Mouse (Mus musculus): ENCODE data around the gene Igf1.

Gene Igf1

DNA sequence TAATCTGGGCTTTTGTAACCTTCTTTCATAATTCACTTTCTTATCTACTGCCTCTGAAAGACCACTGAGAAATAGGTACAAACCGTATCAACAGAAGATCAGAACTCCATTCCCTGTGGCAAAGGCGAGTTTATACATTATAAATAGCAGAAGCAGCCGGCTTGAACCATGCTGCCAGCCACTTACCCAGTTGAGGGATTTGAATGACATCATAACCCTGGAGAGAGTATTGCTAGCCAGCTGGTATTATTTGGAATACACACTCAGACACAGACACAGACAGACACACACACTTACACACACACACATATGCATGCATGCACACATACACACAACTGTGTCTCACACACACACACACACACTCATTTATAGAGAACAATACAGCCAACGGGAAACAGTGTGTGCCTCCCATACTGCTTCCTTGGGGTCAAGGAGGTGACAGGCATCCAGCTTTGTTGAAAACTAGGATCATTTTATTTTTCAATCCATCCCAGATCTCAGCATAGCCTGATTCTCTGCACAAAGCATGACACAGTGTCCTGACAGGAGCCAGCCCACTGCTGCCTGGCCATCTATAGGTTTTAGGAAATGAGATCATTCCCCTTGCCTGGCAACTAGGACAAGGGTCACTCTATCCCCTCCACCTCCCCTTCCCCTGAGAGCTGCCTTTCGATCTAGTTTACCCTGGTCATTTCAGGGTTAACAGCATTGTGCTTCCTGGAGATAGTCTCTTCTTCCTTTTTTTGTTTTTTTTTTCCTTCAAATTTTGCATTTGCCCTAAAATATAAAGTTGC, at the start of gene Igf1:
Igf1 (plus strand) TSS at position 253 of the 794 bp plus-strand sequence.
- DNase-seq (ENCODE audit: low spot score in 2 of 2) = no peak

DNA sequence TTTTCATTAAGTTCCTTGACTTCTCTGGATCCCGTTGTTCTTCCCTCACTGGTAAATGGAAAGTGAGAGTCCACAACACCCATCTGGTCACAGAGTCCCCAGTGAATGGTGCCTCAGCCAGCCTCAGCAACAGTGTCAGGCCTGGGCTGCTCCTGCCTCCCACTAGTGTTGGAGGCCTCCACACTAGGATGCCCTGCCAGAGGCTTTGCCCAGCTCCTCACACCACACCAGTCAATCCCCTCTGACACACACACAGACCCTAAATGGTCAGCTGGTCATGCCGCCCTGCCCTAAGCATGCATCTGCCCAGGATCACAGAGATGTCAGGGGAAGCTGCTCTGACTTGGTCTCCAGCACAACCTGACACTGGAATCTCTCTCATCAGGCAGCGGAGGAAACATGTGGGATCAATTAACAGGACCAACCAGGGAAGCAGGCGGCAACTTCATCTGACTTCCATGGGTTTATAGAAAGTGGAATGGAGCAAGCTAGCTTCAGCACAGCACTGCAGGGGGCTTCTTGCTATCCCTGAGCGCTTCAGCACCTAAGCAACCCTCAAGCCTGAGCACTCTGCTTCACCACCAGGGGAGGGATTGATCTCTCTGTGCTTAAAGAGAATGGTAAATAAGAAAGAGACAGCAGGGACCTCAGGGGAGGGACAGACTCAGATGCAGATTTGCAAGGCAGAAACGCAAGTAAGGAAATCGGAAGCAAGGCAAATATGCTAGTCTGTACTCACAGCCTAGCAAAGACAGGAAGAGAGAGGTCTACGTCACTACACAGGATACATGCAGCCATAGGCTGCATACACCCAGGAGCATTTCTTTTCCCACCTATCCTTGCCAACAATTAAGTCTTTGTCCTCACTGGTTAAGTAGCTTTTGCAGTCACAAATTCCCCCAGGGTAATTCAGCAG, 45.6 kb upstream of the Igf1 start:
- no peak for DNase-seq (ENCODE audit: low spot score in 2 of 2)

DNA sequence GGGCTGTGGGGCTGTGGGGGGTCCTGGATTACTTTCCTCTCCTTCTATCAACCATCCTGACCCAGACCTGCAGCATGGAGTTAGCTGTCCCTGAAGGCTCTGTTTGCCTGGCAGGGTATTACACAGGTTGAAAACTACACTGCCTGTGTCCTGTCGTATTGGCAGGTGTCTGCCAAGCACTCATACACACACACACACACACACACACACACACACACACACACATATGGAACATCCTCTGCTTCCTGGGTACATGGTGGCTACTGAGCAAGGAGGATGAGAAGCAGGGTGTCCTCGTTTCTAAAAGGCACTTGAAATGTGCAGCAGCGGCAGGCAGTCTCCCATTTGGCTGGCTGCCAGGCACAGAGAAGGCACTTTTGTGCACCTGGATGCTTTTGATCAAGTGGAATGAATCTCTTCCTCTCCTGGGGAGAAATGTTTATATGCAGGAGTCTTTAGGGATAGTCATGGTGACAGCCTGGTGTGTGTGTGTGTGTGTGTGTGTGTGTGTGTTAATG, 44.9 kb upstream of the Igf1 start:
- DNase-seq (ENCODE audit: low spot score in 2 of 2) = no peak

GRCm38 (mm10) chr10:87816861-87817260, 41.2 kb upstream of the Igf1 start:
- no peak for DNase-seq (ENCODE audit: low spot score in 2 of 2)

- no peak for DNase-seq (ENCODE audit: low spot score in 2 of 2)
Measured at GRCm38 (mm10) chr10:87817786-87818185, 40.3 kb upstream of the Igf1 start.

- DNase-seq (ENCODE audit: low spot score in 2 of 2) = no peak
Measured at GRCm38 (mm10) chr10:87821906-87822305, 36.2 kb upstream of the Igf1 start.

DNA sequence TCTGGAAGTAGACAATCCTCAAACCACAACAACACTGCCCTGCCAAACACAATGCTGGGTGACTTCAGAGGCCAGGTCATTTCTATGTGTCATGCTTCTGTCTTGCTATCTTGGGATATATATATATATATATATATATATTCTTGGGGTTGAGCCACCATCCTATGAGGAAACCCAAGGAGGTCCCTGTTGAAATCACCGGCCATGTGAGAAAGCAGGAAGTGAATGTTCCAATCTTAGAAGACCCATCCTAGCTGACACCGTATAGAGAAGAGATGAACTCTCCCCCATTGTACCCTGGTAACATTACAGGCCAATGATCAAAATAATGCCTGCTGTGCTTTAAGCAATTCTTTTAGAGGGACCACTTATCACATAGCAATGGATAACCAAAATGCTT, 28.1 kb upstream of the Igf1 start:
- no peak for DNase-seq (ENCODE audit: low spot score in 2 of 2)

GRCm38 (mm10) chr10:87830639-87831038, 27.4 kb upstream of the Igf1 start:
- DNase-seq (ENCODE audit: low spot score in 2 of 2) = no peak

DNA sequence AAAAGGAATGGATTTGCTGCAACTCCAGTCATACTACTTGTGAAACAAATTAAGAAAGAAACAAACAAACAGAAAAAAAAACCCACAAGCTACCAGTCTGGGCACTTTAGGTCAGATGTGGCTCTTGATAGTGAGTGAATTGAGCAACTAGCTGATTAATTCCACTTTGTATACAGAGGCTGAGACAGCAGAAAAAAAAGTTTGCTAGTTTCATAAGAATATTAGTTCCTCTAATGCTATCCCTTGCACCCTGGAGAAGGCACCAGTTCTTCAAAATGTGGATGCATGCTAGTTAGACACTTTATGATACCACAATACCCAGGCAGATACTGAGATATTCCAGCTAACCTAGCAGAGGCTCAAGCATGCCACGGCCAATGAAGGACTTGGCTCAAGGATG, 26.0 kb upstream of the Igf1 start:
- DNase-seq (ENCODE audit: low spot score in 2 of 2) = no peak

DNA sequence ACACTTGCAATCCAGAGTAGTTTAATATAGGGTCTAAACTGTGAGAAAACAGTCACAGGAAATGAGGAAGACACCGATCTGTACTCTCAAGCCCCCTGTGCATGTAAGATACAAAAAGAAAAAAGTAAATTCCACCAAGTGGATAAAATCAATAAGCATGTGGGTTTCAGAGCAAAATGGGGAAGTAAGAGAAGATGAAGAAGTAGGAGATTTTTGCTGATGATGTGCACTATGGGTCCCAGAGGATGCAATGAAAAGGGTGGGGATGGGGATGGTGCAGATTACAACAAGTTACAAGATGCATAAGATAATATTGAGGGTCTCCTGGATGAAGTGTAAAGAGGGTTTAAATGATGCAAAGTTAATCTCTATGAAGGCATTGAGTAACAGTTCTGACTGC, 18.6 kb upstream of the Igf1 start:
- DNase-seq (ENCODE audit: low spot score in 2 of 2) = no peak

- no peak for DNase-seq (ENCODE audit: low spot score in 2 of 2)
Measured at GRCm38 (mm10) chr10:87842501-87842900, 15.6 kb upstream of the Igf1 start.

DNA sequence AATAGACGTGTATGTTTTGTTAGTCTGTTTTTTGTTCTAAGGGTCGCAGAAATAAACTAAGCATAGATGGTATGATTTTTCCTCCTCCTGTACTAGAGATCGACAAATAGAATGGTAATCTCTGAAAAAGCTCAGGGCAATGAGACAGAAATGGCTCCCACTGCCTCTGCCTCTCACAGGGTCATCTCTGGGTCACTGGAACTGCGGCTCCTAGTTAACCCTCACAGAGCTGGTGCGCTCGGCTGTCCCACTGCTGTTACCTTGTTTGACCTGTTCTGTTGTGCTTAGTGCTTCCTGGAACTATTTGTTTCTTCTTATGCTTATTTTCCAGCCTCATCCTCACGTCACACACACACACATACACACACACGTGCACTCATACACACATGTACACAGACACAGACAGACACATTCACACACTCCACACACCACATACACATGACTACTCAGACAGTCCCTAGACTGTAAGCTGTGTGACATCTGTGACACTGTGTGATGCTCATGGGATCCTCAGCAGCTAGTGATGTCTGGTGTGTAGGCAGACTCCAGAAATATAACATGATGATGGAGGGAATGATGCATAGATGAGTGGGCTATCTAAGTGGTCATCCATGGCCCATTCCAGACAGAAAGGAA, 13.0 kb upstream of the Igf1 start:
- DNase-seq (ENCODE audit: low spot score in 2 of 2) = no peak

DNA sequence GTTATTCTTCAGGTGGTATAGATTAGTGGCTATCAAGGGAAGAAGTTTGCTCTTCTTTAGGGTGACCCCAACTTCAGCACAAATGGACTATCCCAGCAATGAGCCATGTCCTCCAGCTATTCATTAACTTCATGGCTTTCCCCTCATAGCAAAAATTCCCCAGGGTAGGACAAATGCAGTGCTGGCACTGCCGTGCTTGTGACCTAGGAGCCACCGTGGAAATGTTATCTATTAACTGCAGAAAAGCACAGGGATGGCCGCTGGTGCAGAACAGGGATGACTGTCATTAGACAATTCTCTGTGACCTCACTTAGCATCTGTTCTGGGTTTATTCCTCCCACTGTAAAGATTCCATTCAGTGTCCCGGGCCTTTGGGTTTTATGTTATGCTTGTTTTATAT, 10.2 kb upstream of the Igf1 start:
- no peak for DNase-seq (ENCODE audit: low spot score in 2 of 2)

DNA sequence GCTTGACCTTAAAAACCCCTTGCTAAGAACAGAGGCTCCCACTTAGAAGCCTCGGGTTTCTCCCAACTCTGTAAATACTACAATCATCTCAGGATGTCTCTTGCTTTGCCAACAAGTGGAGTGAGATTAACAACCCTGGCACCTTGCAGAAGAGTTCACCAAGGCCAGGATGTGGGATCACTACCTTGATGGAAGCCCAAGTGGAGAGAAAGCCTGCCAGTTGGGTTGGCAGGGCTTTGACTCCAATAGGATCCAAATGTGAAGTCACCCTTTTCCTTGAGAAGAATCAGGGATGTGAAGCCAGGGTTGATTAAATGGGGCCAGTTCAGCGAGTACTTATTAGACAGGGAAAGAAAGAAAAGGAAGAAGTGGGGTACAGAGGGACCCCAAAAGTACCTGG, 9.6 kb upstream of the Igf1 start:
- no peak for DNase-seq (ENCODE audit: low spot score in 2 of 2)

DNA sequence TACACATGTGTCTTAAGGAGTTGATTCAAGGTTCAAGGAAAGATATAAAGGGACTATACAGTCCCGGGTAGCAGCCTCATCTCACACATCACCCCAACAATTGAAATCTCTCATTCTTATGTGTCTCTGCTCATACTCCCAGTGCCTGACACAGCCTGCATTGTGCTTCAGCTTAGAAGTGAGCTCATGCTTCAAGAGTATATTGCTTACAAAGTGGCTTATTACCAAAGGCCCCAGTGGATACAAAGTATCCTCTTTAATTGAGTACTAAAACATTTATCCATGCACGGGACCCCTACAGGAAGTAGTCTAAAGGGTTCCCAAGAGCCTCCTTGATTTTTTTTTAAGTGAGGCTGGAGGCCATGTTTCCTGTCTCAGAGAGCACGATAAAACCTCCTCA, 6.6 kb upstream of the Igf1 start:
- no peak for DNase-seq (ENCODE audit: low spot score in 2 of 2)

DNA sequence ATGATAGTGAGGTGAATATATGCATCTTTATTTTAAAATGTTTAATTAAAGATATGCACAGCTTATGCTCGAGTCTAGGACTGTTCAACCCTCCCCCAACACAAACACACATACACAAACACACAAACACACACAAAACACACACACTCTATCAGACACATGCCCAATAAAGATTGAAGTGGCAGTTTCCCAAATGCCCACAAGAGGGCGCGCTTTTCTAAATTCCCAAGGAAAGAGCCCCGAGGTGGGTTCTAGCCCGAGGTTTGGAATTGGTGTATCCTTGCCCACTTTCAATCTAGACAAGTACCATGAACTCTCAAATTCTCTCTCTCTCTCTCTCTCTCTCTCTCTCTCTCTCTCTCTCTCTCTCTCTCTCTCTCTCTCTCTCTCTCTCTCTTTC, 3.7 kb upstream of the Igf1 start:
- peak; percentile 17 to 20 for DNase-seq (ENCODE audit: low spot score in 2 of 2)

DNA sequence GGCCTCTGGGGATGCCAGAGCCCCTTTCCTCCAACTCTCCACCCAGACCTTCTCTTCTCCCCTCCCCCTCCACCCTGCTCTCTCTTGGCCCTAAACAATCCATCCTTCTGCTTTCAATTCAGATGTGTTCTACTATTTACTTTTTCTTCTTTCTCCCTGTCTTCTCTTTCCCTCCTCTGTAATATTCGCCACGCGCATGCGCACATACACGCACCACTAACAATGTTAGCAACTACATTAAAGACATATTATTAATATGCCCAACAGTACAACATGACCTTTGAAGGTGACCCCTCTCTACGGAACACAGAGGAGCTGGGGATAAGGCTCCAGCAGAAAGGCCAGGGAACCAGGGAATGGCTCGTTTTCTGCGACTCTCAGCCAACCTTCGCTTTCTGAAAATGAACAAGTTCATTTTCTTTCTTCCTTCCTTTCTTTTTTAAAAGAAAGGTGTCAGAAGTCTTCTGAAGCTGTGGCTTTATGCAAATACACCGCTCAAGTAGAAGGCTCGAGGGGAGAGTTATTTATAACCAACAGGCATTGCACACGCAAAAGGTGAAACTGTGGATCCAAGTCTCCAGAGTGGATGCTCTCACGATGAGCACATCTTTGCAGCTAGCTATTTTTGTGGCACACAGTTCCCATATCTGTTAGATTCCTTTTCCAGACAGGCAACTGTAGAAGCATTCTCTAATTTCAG, 2.5 kb upstream of the Igf1 start:
- DNase-seq (ENCODE audit: low spot score in 2 of 2) = no peak

DNA sequence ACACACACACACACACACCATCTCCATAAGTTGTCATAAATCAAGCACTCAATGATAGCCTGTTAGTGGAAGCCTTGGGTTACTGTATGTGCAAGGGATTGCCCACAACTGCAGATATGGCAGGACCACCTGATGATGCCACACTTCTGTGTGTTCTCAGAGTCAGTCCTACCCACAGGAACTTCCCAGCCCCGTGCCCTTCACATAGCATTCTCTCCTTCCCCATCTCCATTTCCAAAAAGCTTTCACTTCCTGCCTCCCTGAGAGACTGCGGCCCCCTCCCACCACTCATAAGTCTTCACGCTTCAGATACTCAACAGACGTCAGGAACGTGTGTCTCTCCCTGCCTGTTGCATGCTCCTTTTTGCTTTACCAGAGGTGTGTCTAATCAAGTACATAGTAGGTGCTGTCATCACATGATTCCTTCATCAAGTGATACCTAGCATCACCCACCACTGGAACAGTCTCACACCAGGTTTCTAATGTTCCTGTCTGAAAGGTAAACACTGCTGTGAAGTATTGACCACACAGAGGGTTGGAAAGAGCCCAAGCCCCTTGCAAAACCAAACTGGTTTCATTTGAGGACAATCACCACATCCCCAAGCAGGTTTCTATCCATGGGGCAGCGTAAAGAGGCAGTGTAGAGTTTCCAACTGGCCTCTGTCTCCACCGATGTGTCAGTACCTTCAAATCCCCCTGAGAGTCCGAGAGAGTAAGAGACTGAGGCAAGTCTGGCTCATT, 680 bp upstream of the Igf1 start:
- no peak for DNase-seq (ENCODE audit: low spot score in 2 of 2)

DNA sequence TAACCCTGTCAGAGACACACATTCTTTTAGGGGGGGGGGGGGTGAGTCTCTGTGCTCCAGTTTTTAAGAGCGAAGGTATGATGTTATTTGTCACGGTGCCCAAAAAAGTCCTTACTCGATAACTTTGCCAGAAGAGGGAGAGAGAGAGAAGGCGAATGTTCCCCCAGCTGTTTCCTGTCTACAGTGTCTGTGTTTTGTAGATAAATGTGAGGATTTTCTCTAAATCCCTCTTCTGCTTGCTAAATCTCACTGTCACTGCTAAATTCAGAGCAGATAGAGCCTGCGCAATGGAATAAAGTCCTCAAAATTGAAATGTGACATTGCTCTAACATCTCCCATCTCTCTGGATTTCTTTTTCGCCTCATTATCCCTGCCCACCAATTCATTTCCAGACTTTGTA, 874 bp downstream of the Igf1 start:
- DNase-seq (ENCODE audit: low spot score in 2 of 2) = no peak

- DNase-seq (ENCODE audit: low spot score in 2 of 2) = no peak
Measured at GRCm38 (mm10) chr10:87859453-87859852, 1.4 kb downstream of the Igf1 start.
